Mouse (Mus musculus) intestine, postnatal 0 days (tissue): ENCODE results near the gene Xndc1. TPM values are rescaled to one million over a fixed set of nuclear protein-coding genes. Genes with fewer than 3 reads are reported as not detected.
"Not testable (repeated sequence)": the region's sequence is repeated elsewhere in the genome, so short reads cannot be mapped to it uniquely, and the experiment has no call there.

ENCODE experiments used
- ATAC-seq: fragments of 200-750 bp; cut with Nextera tagmentation; 2 replicates; pipeline ENCODE4 v1.8.0; 2017; ENCODE audit warnings: mild to moderate bottlenecking, moderate TSS enrichment, moderate library complexity
- H3K27ac ChIP-seq: fragments of 300-500 bp; sonication (generic); 2 replicates; pipeline ENCODE4 v1.5.1; 2014; ENCODE audit warnings: mild to moderate bottlenecking, low read depth, low read length, moderate library complexity
- H3K27me3 ChIP-seq: fragments of 300-500 bp; sonication (generic); replicated peaks from 2 replicates; pipeline ENCODE4 v1.6.1; 2014; ENCODE audit warnings: low read length, mixed read lengths; ENCODE audit not compliant: control insufficient read depth, insufficient read depth
- H3K36me3 ChIP-seq: fragments of 300-500 bp; sonication (generic); 2 replicates; pipeline ENCODE4 v1.6.1; 2014; ENCODE audit warnings: mild to moderate bottlenecking, moderate library complexity; ENCODE audit not compliant: control insufficient read depth, insufficient read depth
- H3K4me1 ChIP-seq: fragments of 300-500 bp; sonication (generic); replicated peaks from 2 replicates; pipeline ENCODE4 v1.6.1; 2014; ENCODE audit warnings: antibody characterized with exemption, low read length, mixed read lengths; ENCODE audit not compliant: control insufficient read depth, insufficient read depth
- H3K4me2 ChIP-seq: fragments of 300-500 bp; sonication (generic); replicated peaks from 2 replicates; pipeline ENCODE4 v1.6.1; 2014; ENCODE audit warnings: low read depth, mild to moderate bottlenecking, moderate library complexity
- H3K4me3 ChIP-seq: fragments of 300-500 bp; sonication (generic); 2 replicates; pipeline ENCODE4 v1.5.1; 2014; ENCODE audit warnings: low read depth, low read length
- H3K9ac ChIP-seq: fragments of 300-500 bp; sonication (generic); 2 replicates; pipeline ENCODE4 v1.6.1; 2014; ENCODE audit warnings: mild to moderate bottlenecking, low read depth, low read length
- H3K9me3 ChIP-seq: fragments of 300-500 bp; sonication (generic); 2 replicates; pipeline ENCODE4 v1.6.1; 2016; ENCODE audit warnings: mixed run types; ENCODE audit not compliant: control insufficient read depth
- CTCF ChIP-seq: sonication (generic); IDR thresholded peaks from 2 replicates; pipeline ENCODE4 v1.5.1; 2016; ENCODE audit warnings: low read depth, mild to moderate bottlenecking, control low read depth, antibody characterized with exemption, moderate library complexity
- WGBS: fragments of 180-500 bp; shearing (Covaris S2); extraction: QIAGEN DNeasy Blood & Tissue Kit; methylation state at CpG from one replicate; pipeline ENCODE4 v1.1.7; 2014; 5-methylcytosine and 5-hydroxymethylcytosine counted together
- polyA plus RNA-seq: library from polyadenylated mRNA; unstranded; fragments of >200 nt; fragmentation: Nextera tagmentation; extraction: Ambion mirVana; gene quantifications from 2 replicates; pipeline ENCODE4 v1.2.1, GENCODE M21; 2015

Xndc1 gene
- polyA plus RNA-seq, 1 experiment from 2014 or later: 4.4 TPM

DNA sequence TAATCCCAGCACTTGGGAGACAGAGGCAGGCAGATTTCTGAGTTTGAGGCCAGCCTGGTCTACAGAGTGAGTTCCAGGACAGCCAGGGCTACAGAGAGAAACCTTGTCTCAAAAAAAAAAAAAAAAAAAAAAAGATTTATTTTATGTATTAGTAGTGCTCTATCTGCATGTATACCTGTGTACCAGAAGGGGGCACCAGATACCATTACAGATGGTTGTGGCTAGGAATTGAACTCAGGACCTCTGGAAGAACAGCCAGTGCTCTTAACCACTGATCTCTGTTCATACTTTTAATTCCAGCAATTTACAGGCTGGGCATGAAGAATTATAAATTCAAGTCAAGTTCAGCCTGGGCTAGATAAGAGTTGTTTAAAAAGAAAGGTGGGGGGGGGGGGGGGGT is 16.8 kb upstream of the Xndc1 start:
- not testable (repeated sequence) for H3K36me3 ChIP-seq, H3K27ac ChIP-seq, H3K4me1 ChIP-seq, H3K4me2 ChIP-seq, H3K9me3 ChIP-seq, ATAC-seq, H3K9ac ChIP-seq, H3K4me3 ChIP-seq, H3K27me3 ChIP-seq
- TF ChIP-seq CTCF: peak; percentile 61

- Histone ChIP-seq H3K9ac (no peak overlapping the region), H3K9me3 (no peaks in the 10 kb centered on the region), H3K4me2 (no peak overlapping the region), H3K4me3 (no peak overlapping the region), H3K27me3 (no peaks in the 10 kb centered on the region), H3K27ac (0 out of 2 replicates have a peak overlapping the region, but pooled peaks have one; percentile 50), H3K4me1 (peaks cover 14% of the 10 kb centered on the region; the same call in 1 of the 2 replicates), H3K36me3 (no peaks in the 10 kb centered on the region)
- WGBS: 63% methylated on average over 3 of the region's 3 CpGs
- no peak for ATAC-seq
- TF ChIP-seq CTCF: no peak
These were observed 4.0 kb upstream of the Xndc1 start for GRCm38 (mm10) chr7:102061353-102061752.

DNA sequence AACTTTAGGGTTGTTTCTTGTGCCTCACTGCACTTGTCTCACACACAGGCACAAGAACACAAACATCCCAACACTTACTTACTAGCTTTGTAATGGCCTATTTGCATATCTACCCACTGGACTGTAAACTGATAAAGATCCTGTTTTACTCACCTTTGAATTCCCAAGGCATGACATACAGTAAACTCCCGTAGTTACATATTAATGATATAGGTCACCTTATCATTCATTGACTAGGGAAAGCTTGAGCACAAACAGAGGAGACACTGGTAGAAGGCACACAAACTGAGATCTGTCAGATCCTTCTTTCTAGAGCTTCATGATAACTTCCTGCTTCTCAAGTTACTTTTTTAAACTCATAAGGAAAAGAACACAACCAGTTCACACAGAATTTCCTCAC is 3.1 kb upstream of the Xndc1 start:
- no peak overlapping the region for H3K4me3 ChIP-seq
- no peaks in the 10 kb centered on the region for H3K36me3 ChIP-seq
- peak overlapping the region; percentile 50; the same call in 1 of the 2 replicates for H3K27ac ChIP-seq
- H3K4me1 ChIP-seq: peaks cover 17% of the 10 kb centered on the region; the same call in 1 of the 2 replicates
- no peaks in the 10 kb centered on the region for H3K9me3 ChIP-seq
- ATAC-seq: peak; percentile 15; the same call in 1 of the 2 replicates
- peak overlapping the region; percentile 43 for H3K4me2 ChIP-seq
- H3K9ac ChIP-seq: no peak overlapping the region
- TF ChIP-seq CTCF: no peak
- 41% methylated on average over 1 of the region's 1 CpGs for WGBS
- H3K27me3 ChIP-seq: no peaks in the 10 kb centered on the region

DNA sequence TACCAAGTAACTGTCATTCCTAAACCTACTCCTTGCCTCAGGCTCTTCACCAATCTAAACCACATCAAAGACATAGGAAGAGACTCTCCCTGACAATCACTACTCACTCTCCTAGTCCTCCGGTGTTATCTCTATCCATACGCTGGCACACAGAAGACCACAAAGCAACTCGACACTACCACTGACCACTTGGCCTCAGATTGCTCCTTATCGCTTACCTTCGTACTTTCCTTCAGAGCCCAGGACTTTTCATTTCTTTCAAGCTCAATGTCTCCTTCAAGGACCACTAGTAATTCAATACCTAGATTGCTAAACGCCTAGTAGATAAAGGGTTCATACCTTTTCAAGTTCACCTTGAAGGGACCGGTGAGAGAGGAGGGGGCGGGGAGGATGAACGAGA is 1.4 kb upstream of the Xndc1 start:
- no peak for ATAC-seq
- Histone ChIP-seq H3K27me3 (no peaks in the 10 kb centered on the region), H3K27ac (no peak overlapping the region), H3K4me1 (peaks cover 17% of the 10 kb centered on the region; the same call in 1 of the 2 replicates), H3K9ac (0 out of 2 replicates have a peak overlapping the region, but pooled peaks have one; percentile 53), H3K4me3 (peak overlapping the region; percentile 70), H3K9me3 (no peaks in the 10 kb centered on the region), H3K4me2 (peak overlapping the region; percentile 72), H3K36me3 (no peaks in the 10 kb centered on the region)
- 39% methylated on average over 9 of the region's 9 CpGs for WGBS
- no peak for TF ChIP-seq CTCF

- TF ChIP-seq CTCF: no peak
- Histone ChIP-seq H3K4me2 (peak overlapping the region; percentile 72), H3K27ac (no peak overlapping the region; the same call in 1 of the 2 replicates), H3K36me3 (no peaks in the 10 kb centered on the region), H3K4me3 (peak overlapping the region; percentile 70), H3K9ac (peak overlapping the region; percentile 53), H3K4me1 (peaks cover 17% of the 10 kb centered on the region; the same call in 1 of the 2 replicates), H3K27me3 (no peaks in the 10 kb centered on the region), H3K9me3 (no peaks in the 10 kb centered on the region)
- WGBS: 1% methylated on average over 9 of the region's 9 CpGs
- ATAC-seq: peak; percentile 10; the same call in 1 of the 2 replicates
These were observed 661 bp upstream of the Xndc1 start for GRCm38 (mm10) chr7:102064655-102065045.

DNA sequence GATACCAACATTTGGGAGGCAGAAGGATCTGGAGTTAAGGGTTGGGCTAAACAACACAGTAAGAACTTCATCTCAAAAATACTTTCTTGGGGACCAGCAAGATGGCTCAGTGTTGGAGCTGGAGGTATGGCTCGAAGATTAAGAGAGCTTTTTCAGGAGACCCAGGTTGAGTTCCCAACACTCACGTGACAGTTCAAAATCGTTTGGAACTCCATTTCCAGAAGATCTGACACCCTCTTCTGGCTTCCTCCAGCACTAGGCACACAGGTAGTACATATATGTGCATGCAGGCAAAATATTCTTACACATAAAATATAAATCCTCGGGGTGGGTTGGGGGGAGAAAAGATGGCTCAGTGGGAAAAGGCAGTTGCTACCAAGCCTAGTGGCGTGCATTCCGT is 1.1 kb downstream of the Xndc1 start:
- Histone ChIP-seq H3K4me2 (peak overlapping the region; percentile 72), H3K27me3 (no peaks in the 10 kb centered on the region), H3K4me1 (peaks cover 17% of the 10 kb centered on the region; the same call in 1 of the 2 replicates), H3K36me3 (no peaks in the 10 kb centered on the region), H3K27ac (no peak overlapping the region), H3K9ac (0 out of 2 replicates have a peak overlapping the region, but pooled peaks have one; percentile 26), H3K4me3 (peak overlapping the region; percentile 70), H3K9me3 (no peaks in the 10 kb centered on the region)
- no peak for TF ChIP-seq CTCF
- WGBS: 54% methylated on average over 6 of the region's 6 CpGs
- ATAC-seq: no peak
